Mouse (Mus musculus) testis, adult 2 months (tissue): Measurements from ENCODE around the gene Add3.

Source experiments
- CTCF ChIP-seq: fragments of 200-500 bp; IDR thresholded peaks from 2 replicates; pipeline ENCODE4 v1.5.1; 2012; ENCODE audit warnings: low read depth, mild to moderate bottlenecking, inconsistent platforms, low read length, moderate library complexity; ENCODE audit not compliant: control insufficient read depth, insufficient read depth, insufficient replicate concordance
- POLR2A ChIP-seq: fragments of 200-500 bp; IDR thresholded peaks from 2 replicates; pipeline ENCODE4 v1.6.1; 2012; ENCODE audit warnings: low read depth, mild to moderate bottlenecking, inconsistent platforms, low read length, moderate library complexity; ENCODE audit not compliant: control insufficient read depth

- no peak for TF ChIP-seq CTCF
- no peak for TF ChIP-seq POLR2A
These were observed 70.0 kb downstream of the Add3 start for GRCm38 (mm10) chr19:53210251-53210650.
